Mouse (Mus musculus): Measurements from ENCODE around the gene Pla2g1b. TPM values are rescaled to one million over a fixed set of nuclear protein-coding genes. Genes with fewer than 3 reads are reported as not detected.
"Not testable (repeated sequence)": the region's sequence is repeated elsewhere in the genome, so short reads cannot be mapped to it uniquely, and the experiment has no call there.

Pla2g1b gene
- polyA plus RNA-seq, 1 experiment: not detected

- TF ChIP-seq REST (IDR thresholded peaks at IDR 0.05; ENCODE audit: insufficient read depth, insufficient read length) (no peak), MAX (IDR thresholded peaks at IDR 0.05; ENCODE audit: low read depth) (no peak), MYOG (IDR thresholded peaks at IDR 0.05; ENCODE audit: control insufficient read depth in 1 of 3, insufficient read depth in 1 of 3, insufficient read length in 2 of 3, low read depth in 2 of 3) (no peak), MYOD1 (IDR thresholded peaks at IDR 0.05; ENCODE audit: control insufficient read depth in 1 of 3, insufficient read length in 2 of 3, low read depth in 2 of 3) (no peak), POLR2AphosphoS2 (IDR thresholded peaks at IDR 0.05; ENCODE audit: insufficient read length, low read depth) (no peak), E2F4 (IDR thresholded peaks at IDR 0.05; ENCODE audit: insufficient read depth) (no peak), USF1 (IDR thresholded peaks at IDR 0.05; ENCODE audit: low read depth) (no peak), CEBPB (IDR thresholded peaks at IDR 0.05; ENCODE audit: insufficient read depth, poor library complexity, severe bottlenecking) (no peak), POLR2A (IDR thresholded peaks at IDR 0.05; ENCODE audit: insufficient read length, low read depth) (no peak), TCF12 (IDR thresholded peaks at IDR 0.05; ENCODE audit: insufficient read depth, poor library complexity, severe bottlenecking) (no peak), TCF3 (IDR thresholded peaks at IDR 0.05; ENCODE audit: insufficient read length, low read depth) (no peak), SRF (IDR thresholded peaks at IDR 0.05; ENCODE audit: control insufficient read depth, insufficient read length, low read depth) (no peak)
- Histone ChIP-seq H3K36me3 (ENCODE audit: control insufficient read depth, insufficient read depth) (no peaks in the 10 kb centered on the region), H3ac (ENCODE audit: control insufficient read depth, insufficient read length) (no peak overlapping the region), H3K4me3 (no peak overlapping the region), H3K79me2 (ENCODE audit: control insufficient read depth, insufficient read depth) (no peaks in the 10 kb centered on the region), H3K27me3 (ENCODE audit: control insufficient read depth, insufficient read depth, insufficient read length) (no peaks in the 10 kb centered on the region), H3K4me2 (ENCODE audit: low read depth) (peak overlapping the region; percentile 7)
These were observed 27.4 kb downstream of the Pla2g1b start for GRCm38 (mm10) chr5:115493441-115493840.

- not testable (repeated sequence) for H3K36me3 ChIP-seq (ENCODE audit: control insufficient read depth, insufficient read depth); H3ac ChIP-seq (ENCODE audit: control insufficient read depth, insufficient read length); H3K4me3 ChIP-seq; H3K79me2 ChIP-seq (ENCODE audit: control insufficient read depth, insufficient read depth); H3K27me3 ChIP-seq (ENCODE audit: control insufficient read depth, insufficient read depth, insufficient read length); H3K4me2 ChIP-seq (ENCODE audit: low read depth)
These were observed 29.6 kb downstream of the Pla2g1b start for GRCm38 (mm10) chr5:115495618-115496017.

- no peak overlapping the region for H3K4me2 ChIP-seq (ENCODE audit: low read depth)
- no peaks in the 10 kb centered on the region for H3K27me3 ChIP-seq (ENCODE audit: control insufficient read depth, insufficient read depth, insufficient read length)
- TF ChIP-seq MYOD1 (IDR thresholded peaks at IDR 0.05; ENCODE audit: control insufficient read depth in 1 of 3, insufficient read length in 2 of 3, low read depth in 2 of 3) (no peak), POLR2AphosphoS2 (IDR thresholded peaks at IDR 0.05; ENCODE audit: insufficient read length, low read depth) (no peak), E2F4 (IDR thresholded peaks at IDR 0.05; ENCODE audit: insufficient read depth) (no peak), MYOG (IDR thresholded peaks at IDR 0.05; ENCODE audit: control insufficient read depth in 1 of 3, insufficient read depth in 1 of 3, insufficient read length in 2 of 3, low read depth in 2 of 3) (no peak), REST (IDR thresholded peaks at IDR 0.05; ENCODE audit: insufficient read depth, insufficient read length) (no peak), USF1 (IDR thresholded peaks at IDR 0.05; ENCODE audit: low read depth) (no peak), TCF3 (IDR thresholded peaks at IDR 0.05; ENCODE audit: insufficient read length, low read depth) (no peak)
- H3K36me3 ChIP-seq (ENCODE audit: control insufficient read depth, insufficient read depth): no peaks in the 10 kb centered on the region
- no peak overlapping the region for H3ac ChIP-seq (ENCODE audit: control insufficient read depth, insufficient read length)
- no peak overlapping the region for H3K4me3 ChIP-seq
- H3K79me2 ChIP-seq (ENCODE audit: control insufficient read depth, insufficient read depth): no peaks in the 10 kb centered on the region
These were observed 31.0 kb downstream of the Pla2g1b start for GRCm38 (mm10) chr5:115497033-115497432.

GRCm38 (mm10) chr5:115498307-115499240 lies 32.5 kb downstream of the Pla2g1b start:
- Histone ChIP-seq H3K4me3 (no peak overlapping the region), H3K27me3 (ENCODE audit: control insufficient read depth, insufficient read depth, insufficient read length) (no peaks in the 10 kb centered on the region), H3K79me2 (ENCODE audit: control insufficient read depth, insufficient read depth) (no peaks in the 10 kb centered on the region), H3K4me2 (ENCODE audit: low read depth) (no peak overlapping the region), H3ac (ENCODE audit: control insufficient read depth, insufficient read length) (no peak overlapping the region), H3K36me3 (ENCODE audit: control insufficient read depth, insufficient read depth) (no peaks in the 10 kb centered on the region)
- no peak for TF ChIP-seq MYOG (IDR thresholded peaks at IDR 0.05; ENCODE audit: control insufficient read depth in 1 of 3, insufficient read depth in 1 of 3, insufficient read length in 2 of 3, low read depth in 2 of 3)

GRCm38 (mm10) chr5:115500383-115500935 lies 34.4 kb downstream of the Pla2g1b start:
- H3K36me3 ChIP-seq (ENCODE audit: control insufficient read depth, insufficient read depth): no peaks in the 10 kb centered on the region
- no peaks in the 10 kb centered on the region for H3K79me2 ChIP-seq (ENCODE audit: control insufficient read depth, insufficient read depth)
- no peak overlapping the region for H3K4me2 ChIP-seq (ENCODE audit: low read depth)
- no peak overlapping the region for H3ac ChIP-seq (ENCODE audit: control insufficient read depth, insufficient read length)
- H3K4me3 ChIP-seq: no peak overlapping the region
- H3K27me3 ChIP-seq (ENCODE audit: control insufficient read depth, insufficient read depth, insufficient read length): no peaks in the 10 kb centered on the region
- TF ChIP-seq USF1 (IDR thresholded peaks at IDR 0.05; ENCODE audit: low read depth) (no peak), POLR2AphosphoS2 (IDR thresholded peaks at IDR 0.05; ENCODE audit: insufficient read length, low read depth) (no peak), MYOD1 (IDR thresholded peaks at IDR 0.05; ENCODE audit: control insufficient read depth in 1 of 3, insufficient read length in 2 of 3, low read depth in 2 of 3) (no peak), MYOG (IDR thresholded peaks at IDR 0.05; ENCODE audit: control insufficient read depth in 1 of 3, insufficient read depth in 1 of 3, insufficient read length in 2 of 3, low read depth in 2 of 3) (no peak)
